In genomic region chr12:4816680-4817360, GRCm38 (mm10) we compare ENCODE assay signal across 8 mouse cellular contexts. TPM values are rescaled to one million over a fixed set of nuclear protein-coding genes. Genes with fewer than 3 reads are reported as not detected.
DNase-seq lines count a peak whose midpoint lies in the region; ATAC-seq and TF ChIP-seq lines count a peak whose summit lies in the region.

No protein-coding gene starts in this region.

- peak overlapping the region; percentile 67 for H3K9ac ChIP-seq in lung, postnatal 0 days (replicated peaks; ENCODE audit: low read depth)
- H3K9ac ChIP-seq in embryonic facial prominence, embryonic 12.5 days = peak overlapping the region; percentile 66
- H3K9ac ChIP-seq in hindbrain, embryonic 16.5 days (ENCODE audit: low read depth, low read length) = peak overlapping the region; percentile 74
- H3K9ac ChIP-seq in midbrain, postnatal 0 days (replicated peaks; ENCODE audit: low read length, poor library complexity, severe bottlenecking) = peak overlapping the region; percentile 79

- peak overlapping the region; percentile 87 for H3K4me3 ChIP-seq in lung, postnatal 0 days (ENCODE audit: low read depth, low read length)
- peak overlapping the region; percentile 90 for H3K4me3 ChIP-seq in embryonic facial prominence, embryonic 12.5 days
- H3K4me3 ChIP-seq in hindbrain, embryonic 16.5 days (ENCODE audit: low read length) = peak overlapping the region; percentile 65
- H3K4me3 ChIP-seq in midbrain, postnatal 0 days (ENCODE audit: low read depth, low read length) = peak overlapping the region; percentile 89

- no peaks in the 10 kb centered on the region for H3K27me3 ChIP-seq in lung, postnatal 0 days (replicated peaks; ENCODE audit: insufficient read depth, low read length)
- no peaks in the 10 kb centered on the region for H3K27me3 ChIP-seq in embryonic facial prominence, embryonic 12.5 days
- no peaks in the 10 kb centered on the region for H3K27me3 ChIP-seq in hindbrain, embryonic 16.5 days (replicated peaks; ENCODE audit: control insufficient read depth, insufficient read depth, low read length)
- H3K27me3 ChIP-seq in midbrain, postnatal 0 days (ENCODE audit: insufficient read depth, low read length) = no peaks in the 10 kb centered on the region

- WGBS in lung, postnatal 0 days = 7% methylated on average over 24 of the region's 24 CpGs
- 11% methylated on average over 24 of the region's 24 CpGs for WGBS in embryonic facial prominence, embryonic 12.5 days
- WGBS in hindbrain, embryonic 16.5 days = 9% methylated on average over 24 of the region's 24 CpGs
- 6% methylated on average over 24 of the region's 24 CpGs for WGBS in midbrain, postnatal 0 days

- no peak for DNase-seq in lung, postnatal 0 days (ENCODE audit: low spot score)
- no peak for DNase-seq in lung, postnatal 25 days (ENCODE audit: low spot score)
- DNase-seq in midbrain, postnatal 0 days (ENCODE audit: low spot score) = no peak
- DNase-seq in adrenal gland, postnatal 36 days = no peak
- DNase-seq in left cerebral cortex, adult 9 months (ENCODE audit: low spot score in 2 of 2) = no peak
- no peak for DNase-seq in right cerebral cortex, postnatal 36 days (ENCODE audit: low spot score in 2 of 2)

- no peak for TF ChIP-seq CTCF in lung, postnatal 0 days (IDR thresholded peaks at IDR 0.05)
- TF ChIP-seq CTCF in midbrain, postnatal 0 days (IDR thresholded peaks at IDR 0.05) = no peak

- H3K36me3 ChIP-seq in lung, postnatal 0 days (ENCODE audit: insufficient read depth, low read length) = peaks cover 8% of the 10 kb centered on the region
- peaks cover 14% of the 10 kb centered on the region for H3K36me3 ChIP-seq in embryonic facial prominence, embryonic 12.5 days
- H3K36me3 ChIP-seq in hindbrain, embryonic 16.5 days (ENCODE audit: control insufficient read depth, insufficient read depth, low read length) = peaks cover 10% of the 10 kb centered on the region; the same call in 1 of the 2 replicates
- H3K36me3 ChIP-seq in midbrain, postnatal 0 days (ENCODE audit: insufficient read depth, low read length) = peaks cover 12% of the 10 kb centered on the region

- TF ChIP-seq EP300 in lung, postnatal 0 days (IDR thresholded peaks at IDR 0.05) = no peak

- H3K4me1 ChIP-seq in lung, postnatal 0 days (ENCODE audit: insufficient read depth, low read depth, low read length) = no peaks in the 10 kb centered on the region
- H3K4me1 ChIP-seq in embryonic facial prominence, embryonic 12.5 days = peaks cover 9% of the 10 kb centered on the region
- peaks cover 14% of the 10 kb centered on the region for H3K4me1 ChIP-seq in hindbrain, embryonic 16.5 days (ENCODE audit: control insufficient read depth, insufficient read depth, low read depth, low read length)
- peaks cover 12% of the 10 kb centered on the region for H3K4me1 ChIP-seq in midbrain, postnatal 0 days (ENCODE audit: insufficient read depth, low read length)

- ATAC-seq in lung, postnatal 0 days = peak; percentile 64
- peak; percentile 68; the same call in 1 of the 2 replicates for ATAC-seq in embryonic facial prominence, embryonic 12.5 days (ENCODE audit: insufficient number of reproducible peaks, insufficient read depth, low FRiP score, low TSS enrichment)
- ATAC-seq in hindbrain, embryonic 16.5 days = peak; percentile 88
- ATAC-seq in midbrain, postnatal 0 days (ENCODE audit: low FRiP score) = peak; percentile 83; the same call in 1 of the 2 replicates

- H3K4me2 ChIP-seq in lung, postnatal 0 days (replicated peaks; ENCODE audit: low read depth, low read length) = peak overlapping the region; percentile 80
- peak overlapping the region; percentile 55 for H3K4me2 ChIP-seq in embryonic facial prominence, embryonic 12.5 days (replicated peaks)
- peak overlapping the region; percentile 73 for H3K4me2 ChIP-seq in hindbrain, embryonic 16.5 days (ENCODE audit: low read length)
- H3K4me2 ChIP-seq in midbrain, postnatal 0 days (ENCODE audit: low read depth, low read length, poor library complexity, severe bottlenecking) = peak overlapping the region; percentile 68

- peak overlapping the region; percentile 91 for H3K27ac ChIP-seq in lung, postnatal 0 days (ENCODE audit: low read length)
- peak overlapping the region; percentile 85 for H3K27ac ChIP-seq in embryonic facial prominence, embryonic 12.5 days
- H3K27ac ChIP-seq in hindbrain, embryonic 16.5 days (ENCODE audit: low read depth, low read length) = peak overlapping the region; percentile 86
- peak overlapping the region; percentile 81 for H3K27ac ChIP-seq in midbrain, postnatal 0 days (ENCODE audit: low read depth, low read length)

- H3K9me3 ChIP-seq in lung, postnatal 0 days (ENCODE audit: low read length) = no peaks in the 10 kb centered on the region
- no peaks in the 10 kb centered on the region for H3K9me3 ChIP-seq in embryonic facial prominence, embryonic 12.5 days
- H3K9me3 ChIP-seq in hindbrain, embryonic 16.5 days (ENCODE audit: control insufficient read depth, low read length) = no peaks in the 10 kb centered on the region
- no peaks in the 10 kb centered on the region for H3K9me3 ChIP-seq in midbrain, postnatal 0 days (ENCODE audit: low read length)

RNA-seq across cellular contexts. Expression of gene Sf3b6, which starts 0.5 kb away (rescaled TPM):
- polyA plus RNA-seq in lung, postnatal 0 days (2015; fragmentation: Nextera tagmentation; extraction: Ambion mirVana) = 183 and 204 TPM in 2 replicates
- polyA plus RNA-seq in embryonic facial prominence, embryonic 12.5 days (2016; fragmentation: Nextera tagmentation; extraction: Ambion mirVana) = 296 and 314 TPM in 2 replicates
- polyA plus RNA-seq in hindbrain, embryonic 16.5 days (2015; fragmentation: Nextera tagmentation; extraction: Ambion mirVana) = 163 and 189 TPM in 2 replicates
- total RNA-seq in midbrain, postnatal 0 days (2014; rRNA removed) = 72.9 and 84.7 TPM in 2 replicates
- 299 and 341 TPM in 2 replicates for polyA plus RNA-seq in midbrain, postnatal 0 days (2015; fragmentation: Nextera tagmentation; extraction: Ambion mirVana)
- total RNA-seq in adrenal gland, postnatal 36 days (2021) = 100 to 1,000 TPM; 104 to 110 TPM

RNA-seq across cellular contexts. Expression of gene Fkbp1b, which starts 24.6 kb away (rescaled TPM):
- polyA plus RNA-seq in lung, postnatal 0 days (2015; fragmentation: Nextera tagmentation; extraction: Ambion mirVana) = 13.7 and 15.3 TPM in 2 replicates
- 16.6 and 24.4 TPM in 2 replicates for polyA plus RNA-seq in embryonic facial prominence, embryonic 12.5 days (2016; fragmentation: Nextera tagmentation; extraction: Ambion mirVana)
- 64.0 and 80.0 TPM in 2 replicates for polyA plus RNA-seq in hindbrain, embryonic 16.5 days (2015; fragmentation: Nextera tagmentation; extraction: Ambion mirVana)
- 55.5 and 82.1 TPM in 2 replicates for total RNA-seq in midbrain, postnatal 0 days (2014; rRNA removed)
- 80.5 and 83.8 TPM in 2 replicates for polyA plus RNA-seq in midbrain, postnatal 0 days (2015; fragmentation: Nextera tagmentation; extraction: Ambion mirVana)
- total RNA-seq in adrenal gland, postnatal 36 days (2021) = 1 to 10 TPM; 4.2 to 5.4 TPM

RNA-seq across cellular contexts. Expression of gene Wdcp, which starts 26.3 kb away (rescaled TPM):
- 11.1 and 11.8 TPM in 2 replicates for polyA plus RNA-seq in lung, postnatal 0 days (2015; fragmentation: Nextera tagmentation; extraction: Ambion mirVana)
- polyA plus RNA-seq in embryonic facial prominence, embryonic 12.5 days (2016; fragmentation: Nextera tagmentation; extraction: Ambion mirVana) = 24.4 and 26.6 TPM in 2 replicates
- 12.4 and 14.6 TPM in 2 replicates for polyA plus RNA-seq in hindbrain, embryonic 16.5 days (2015; fragmentation: Nextera tagmentation; extraction: Ambion mirVana)
- 9.7 and 11.0 TPM in 2 replicates for total RNA-seq in midbrain, postnatal 0 days (2014; rRNA removed)
- 11.0 and 11.6 TPM in 2 replicates for polyA plus RNA-seq in midbrain, postnatal 0 days (2015; fragmentation: Nextera tagmentation; extraction: Ambion mirVana)
- total RNA-seq in adrenal gland, postnatal 36 days (2021) = 1 to 10 TPM; 7.3 to 8.4 TPM

RNA-seq across cellular contexts. Expression of gene Fam228b, which starts 47.8 kb away (rescaled TPM):
- 1.1 and 1.2 TPM in 2 replicates for polyA plus RNA-seq in lung, postnatal 0 days (2015; fragmentation: Nextera tagmentation; extraction: Ambion mirVana)
- 2.6 and 5.0 TPM in 2 replicates for polyA plus RNA-seq in embryonic facial prominence, embryonic 12.5 days (2016; fragmentation: Nextera tagmentation; extraction: Ambion mirVana)
- 6.6 and 7.0 TPM in 2 replicates for polyA plus RNA-seq in hindbrain, embryonic 16.5 days (2015; fragmentation: Nextera tagmentation; extraction: Ambion mirVana)
- total RNA-seq in midbrain, postnatal 0 days (2014; rRNA removed) = 5.6 and 6.5 TPM in 2 replicates
- polyA plus RNA-seq in midbrain, postnatal 0 days (2015; fragmentation: Nextera tagmentation; extraction: Ambion mirVana) = 7.2 and 8.7 TPM in 2 replicates
- 1 to 10 TPM; 3.6 to 4.9 TPM for total RNA-seq in adrenal gland, postnatal 36 days (2021)

RNA-seq across cellular contexts. Expression of gene Pfn4, which starts 48.0 kb away (rescaled TPM):
- 1.1 and 1.3 TPM in 2 replicates for polyA plus RNA-seq in lung, postnatal 0 days (2015; fragmentation: Nextera tagmentation; extraction: Ambion mirVana)
- 4.6 and 5.0 TPM in 2 replicates for polyA plus RNA-seq in embryonic facial prominence, embryonic 12.5 days (2016; fragmentation: Nextera tagmentation; extraction: Ambion mirVana)
- 14.2 and 15.5 TPM in 2 replicates for polyA plus RNA-seq in hindbrain, embryonic 16.5 days (2015; fragmentation: Nextera tagmentation; extraction: Ambion mirVana)
- 10.1 and 12.8 TPM in 2 replicates for total RNA-seq in midbrain, postnatal 0 days (2014; rRNA removed)
- 19.9 and 24.9 TPM in 2 replicates for polyA plus RNA-seq in midbrain, postnatal 0 days (2015; fragmentation: Nextera tagmentation; extraction: Ambion mirVana)
- 1 to 10 TPM in 1 of 2 experiments, under 1 TPM in 1; 0.73 to 1.8 TPM for total RNA-seq in adrenal gland, postnatal 36 days (2021)
